Mouse (Mus musculus): ENCODE results near the gene Frmpd1.

DNA sequence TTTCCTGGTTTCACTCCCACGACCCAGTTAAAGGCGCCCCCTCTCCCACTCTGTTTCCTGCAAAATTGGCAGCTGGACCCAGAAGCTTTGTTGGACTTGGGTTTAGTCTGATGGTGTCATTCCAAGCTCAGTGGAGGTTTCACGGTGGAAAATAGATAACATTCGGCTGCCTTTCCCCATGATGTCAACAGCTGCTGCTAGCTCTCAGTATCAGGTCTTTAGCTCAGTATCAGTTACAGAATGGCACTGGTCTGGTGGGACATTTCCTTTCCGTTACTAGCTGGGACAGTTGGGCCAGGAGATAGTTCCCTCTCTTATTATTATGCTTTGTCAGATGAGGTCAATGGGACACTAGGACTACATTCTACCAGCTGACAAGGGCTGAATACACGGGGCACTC lies 23.9 kb upstream of the Frmpd1 start:
- no peak for TF ChIP-seq CTCF (IDR thresholded peaks at IDR 0.05; ENCODE audit: low read depth, low read length)
- no peak for TF ChIP-seq TAL1 (conservative IDR thresholded peaks at IDR 0.05; ENCODE audit: low read depth, low read length)
- no peak for TF ChIP-seq GATA1 (IDR thresholded peaks at IDR 0.05; ENCODE audit: borderline replicate concordance, low read length)
- no peak for TF ChIP-seq POLR2AphosphoS5 (IDR thresholded peaks at IDR 0.05; ENCODE audit: insufficient replicate concordance, low read depth, low read length)
